Mouse (Mus musculus): Measurements from ENCODE around the gene Pecam1. TPM values are rescaled to one million over a fixed set of nuclear protein-coding genes. Genes with fewer than 3 reads are reported as not detected.

Pecam1 gene
- polyA plus RNA-seq, 1 experiment from 2014 or later, result 69.9 TPM

- H3K9ac ChIP-seq (ENCODE audit: low read length), result no peak overlapping the region
Observed at GRCm38 (mm10) chr11:106767516-106767915, 17.1 kb upstream of the Pecam1 start.

GRCm38 (mm10) chr11:106766611-106767162 lies 16.3 kb upstream of the Pecam1 start:
- Histone ChIP-seq H3K9me3 (ENCODE audit: control insufficient read depth, low read length) (peaks cover 6% of the 10 kb centered on the region; the same call in 1 of the 2 replicates), H3K9ac (ENCODE audit: low read length) (no peak overlapping the region), H3K27me3 (ENCODE audit: control insufficient read depth, insufficient read depth, low read length) (no peaks in the 10 kb centered on the region), H3K4me2 (ENCODE audit: low read length) (no peak overlapping the region), H3K4me3 (ENCODE audit: control insufficient read depth in 1 of 2, insufficient read depth in 1 of 2, low read depth in 1 of 2, low read length in 2 of 2) (no peak overlapping the region), H3K27ac (replicated peaks in 1 of 2; ENCODE audit: control insufficient read depth in 1 of 2, insufficient read depth in 1 of 2, low read depth in 2 of 2, low read length in 2 of 2) (no peak overlapping the region), H3K36me3 (ENCODE audit: control insufficient read depth, insufficient read depth, low read length) (peaks cover 62% of the 10 kb centered on the region), H3K4me1 (ENCODE audit: control insufficient read depth in 2 of 2, insufficient read depth in 2 of 2, low read length in 2 of 2) (peaks cover 15 to 27% of the 10 kb centered on the region in 2 experiments)
- no peak for ATAC-seq (ENCODE audit: insufficient number of reproducible peaks, insufficient read depth, low FRiP score, low read depth)
- 88% methylated on average over 4 of the region's 4 CpGs for WGBS

More at GRCm38 (mm10) chr11:106767516-106767915, 17.1 kb upstream of the Pecam1 start:
- Histone ChIP-seq H3K4me2 (ENCODE audit: low read length) (no peak overlapping the region), H3K27me3 (ENCODE audit: control insufficient read depth, insufficient read depth, low read length) (no peaks in the 10 kb centered on the region), H3K4me3 (ENCODE audit: control insufficient read depth in 1 of 2, insufficient read depth in 1 of 2, low read depth in 1 of 2, low read length in 2 of 2) (no peak overlapping the region), H3K36me3 (ENCODE audit: control insufficient read depth, insufficient read depth, low read length) (peaks cover 70% of the 10 kb centered on the region), H3K9me3 (ENCODE audit: control insufficient read depth, low read length) (peaks cover 6% of the 10 kb centered on the region; the same call in 1 of the 2 replicates), H3K4me1 (ENCODE audit: control insufficient read depth in 2 of 2, insufficient read depth in 2 of 2, low read length in 2 of 2) (peaks cover 10 to 19% of the 10 kb centered on the region in 2 experiments), H3K27ac (replicated peaks in 1 of 2; ENCODE audit: control insufficient read depth in 1 of 2, insufficient read depth in 1 of 2, low read depth in 2 of 2, low read length in 2 of 2) (no peak overlapping the region)
- 91% methylated on average over 4 of the region's 4 CpGs for WGBS
- ATAC-seq (ENCODE audit: insufficient number of reproducible peaks, insufficient read depth, low FRiP score, low read depth), result no peak

DNA sequence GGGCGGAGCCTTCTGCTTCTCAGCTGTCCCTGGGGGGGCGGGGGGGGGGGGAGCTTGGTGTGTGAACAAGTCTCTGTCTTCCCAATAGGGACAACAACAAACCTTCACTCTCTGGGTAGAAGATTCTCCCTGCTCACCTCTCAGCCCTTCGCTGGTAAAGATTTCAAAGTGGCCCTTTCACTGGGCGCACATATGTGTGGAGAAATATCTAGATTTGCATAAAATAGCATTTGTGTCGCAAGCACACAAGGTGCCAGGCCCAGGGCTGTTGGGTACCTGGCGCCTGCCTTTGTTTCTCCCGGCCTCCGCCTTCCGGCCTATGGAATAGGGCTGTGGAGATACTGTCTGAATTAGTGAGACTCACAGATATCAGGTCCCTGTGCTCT lies 12.4 kb upstream of the Pecam1 start:
- no peak for ATAC-seq (ENCODE audit: insufficient number of reproducible peaks, insufficient read depth, low FRiP score, low read depth)
- Histone ChIP-seq H3K4me2 (ENCODE audit: low read length) (0 out of 2 replicates have a peak overlapping the region, but pooled peaks have one; percentile 16), H3K4me1 (ENCODE audit: control insufficient read depth in 2 of 2, insufficient read depth in 2 of 2, low read length in 2 of 2) (peaks cover 22 to 35% of the 10 kb centered on the region in 2 experiments), H3K4me3 (ENCODE audit: control insufficient read depth in 1 of 2, insufficient read depth in 1 of 2, low read depth in 1 of 2, low read length in 2 of 2) (no peak overlapping the region), H3K27me3 (ENCODE audit: control insufficient read depth, insufficient read depth, low read length) (no peaks in the 10 kb centered on the region), H3K27ac (replicated peaks in 1 of 2; ENCODE audit: control insufficient read depth in 1 of 2, insufficient read depth in 1 of 2, low read depth in 2 of 2, low read length in 2 of 2) (peak overlapping the region; percentile 92 to 93), H3K9ac (ENCODE audit: low read length) (peak overlapping the region; percentile 46), H3K9me3 (ENCODE audit: control insufficient read depth, low read length) (peaks cover 4% of the 10 kb centered on the region; the same call in 1 of the 2 replicates), H3K36me3 (ENCODE audit: control insufficient read depth, insufficient read depth, low read length) (peaks cover 28% of the 10 kb centered on the region)
- WGBS, result 56% methylated on average over 9 of the region's 9 CpGs

DNA sequence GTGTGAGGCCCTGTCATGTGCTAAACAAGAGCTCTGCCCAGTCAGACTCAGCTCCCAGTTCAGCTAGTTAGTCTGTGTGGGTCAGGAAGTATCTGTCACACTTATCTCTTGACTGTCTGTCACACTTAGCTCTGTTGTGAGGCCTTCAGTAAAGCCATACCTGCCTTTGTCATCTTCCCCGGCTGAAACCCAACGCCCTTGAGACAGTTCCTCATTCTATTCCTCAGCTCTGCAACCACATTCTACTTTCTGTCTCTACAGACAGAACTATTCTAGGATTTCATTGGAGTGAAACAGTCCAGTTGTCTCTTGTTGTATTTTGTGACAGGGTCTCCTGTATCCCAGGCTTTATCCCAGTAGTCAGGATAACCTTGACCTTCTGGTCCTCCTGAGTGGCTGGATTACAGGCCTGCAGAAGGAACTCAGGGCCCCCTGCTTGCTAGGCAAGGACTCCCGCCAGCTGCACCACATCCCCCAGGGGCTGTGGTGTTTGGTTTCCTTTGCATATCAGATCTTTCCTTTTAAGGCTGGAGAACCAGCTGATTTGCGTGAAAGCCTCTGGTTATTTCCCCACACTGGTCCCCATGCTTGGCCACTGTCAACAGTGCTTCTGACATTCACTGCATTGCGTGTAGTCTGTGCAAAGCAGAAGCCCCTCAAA lies 11.8 kb upstream of the Pecam1 start:
- Histone ChIP-seq H3K9ac (ENCODE audit: low read length) (peak overlapping the region; percentile 46), H3K4me3 (ENCODE audit: control insufficient read depth in 1 of 2, insufficient read depth in 1 of 2, low read depth in 1 of 2, low read length in 2 of 2) (no peak overlapping the region), H3K4me1 (ENCODE audit: control insufficient read depth in 2 of 2, insufficient read depth in 2 of 2, low read length in 2 of 2) (peaks cover 26 to 39% of the 10 kb centered on the region in 2 experiments), H3K4me2 (ENCODE audit: low read length) (0 out of 2 replicates have a peak overlapping the region, but pooled peaks have one; percentile 16), H3K9me3 (ENCODE audit: control insufficient read depth, low read length) (no peaks in the 10 kb centered on the region), H3K27ac (replicated peaks in 1 of 2; ENCODE audit: control insufficient read depth in 1 of 2, insufficient read depth in 1 of 2, low read depth in 2 of 2, low read length in 2 of 2) (peak overlapping the region; percentile 92 to 93), H3K36me3 (ENCODE audit: control insufficient read depth, insufficient read depth, low read length) (peaks cover 23% of the 10 kb centered on the region), H3K27me3 (ENCODE audit: control insufficient read depth, insufficient read depth, low read length) (no peaks in the 10 kb centered on the region)
- peak; percentile 68 for ATAC-seq (ENCODE audit: insufficient number of reproducible peaks, insufficient read depth, low FRiP score, low read depth)
- WGBS, result 6% methylated on average over 5 of the region's 5 CpGs

DNA sequence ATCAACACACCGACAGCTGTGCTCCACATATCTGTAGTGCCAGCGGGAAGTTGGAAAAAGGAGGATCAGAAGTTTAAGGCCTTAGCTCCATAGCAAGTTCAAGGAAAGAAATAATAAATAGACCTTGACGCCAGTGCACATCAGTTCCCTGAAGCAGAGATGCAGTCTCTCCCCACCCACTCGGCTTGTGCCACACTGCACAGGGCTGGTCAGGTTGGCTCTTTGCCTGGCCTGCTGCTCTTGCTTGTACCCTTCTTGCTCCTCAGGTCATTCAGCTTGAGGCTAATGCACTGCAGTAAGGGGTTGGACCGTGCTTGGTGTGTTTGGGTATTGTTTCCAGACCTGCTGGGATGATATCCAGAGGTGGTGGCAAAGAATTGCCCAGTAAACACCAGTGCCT lies 10.1 kb upstream of the Pecam1 start:
- Histone ChIP-seq H3K9me3 (ENCODE audit: control insufficient read depth, low read length) (no peaks in the 10 kb centered on the region), H3K36me3 (ENCODE audit: control insufficient read depth, insufficient read depth, low read length) (peaks cover 7% of the 10 kb centered on the region; the same call in 1 of the 2 replicates), H3K27ac (replicated peaks in 1 of 2; ENCODE audit: control insufficient read depth in 1 of 2, insufficient read depth in 1 of 2, low read depth in 2 of 2, low read length in 2 of 2) (no peak overlapping the region), H3K9ac (ENCODE audit: low read length) (no peak overlapping the region), H3K27me3 (ENCODE audit: control insufficient read depth, insufficient read depth, low read length) (no peaks in the 10 kb centered on the region), H3K4me1 (ENCODE audit: control insufficient read depth in 2 of 2, insufficient read depth in 2 of 2, low read length in 2 of 2) (peaks cover 26 to 39% of the 10 kb centered on the region in 2 experiments), H3K4me3 (ENCODE audit: control insufficient read depth in 1 of 2, insufficient read depth in 1 of 2, low read depth in 1 of 2, low read length in 2 of 2) (no peak overlapping the region), H3K4me2 (ENCODE audit: low read length) (no peak overlapping the region)
- WGBS, result 84% methylated on average over 5 of the region's 5 CpGs
- no peak for ATAC-seq (ENCODE audit: insufficient number of reproducible peaks, insufficient read depth, low FRiP score, low read depth)

GRCm38 (mm10) chr11:106759028-106759427 lies 8.6 kb upstream of the Pecam1 start:
- H3K27ac ChIP-seq (replicated peaks in 1 of 2; ENCODE audit: control insufficient read depth in 1 of 2, insufficient read depth in 1 of 2, low read depth in 2 of 2, low read length in 2 of 2), result no peak overlapping the region
- H3K27me3 ChIP-seq (ENCODE audit: control insufficient read depth, insufficient read depth, low read length), result no peaks in the 10 kb centered on the region
- no peak overlapping the region for H3K9ac ChIP-seq (ENCODE audit: low read length)
- no peak overlapping the region for H3K4me2 ChIP-seq (ENCODE audit: low read length)
- ATAC-seq (ENCODE audit: insufficient number of reproducible peaks, insufficient read depth, low FRiP score, low read depth), result no peak
- 91% methylated on average over 3 of the region's 3 CpGs for whole genome bisulfite sequencing
- H3K9me3 ChIP-seq (ENCODE audit: control insufficient read depth, low read length), result no peaks in the 10 kb centered on the region
- H3K4me1 ChIP-seq (ENCODE audit: control insufficient read depth in 2 of 2, insufficient read depth in 2 of 2, low read length in 2 of 2), result peaks cover 23 to 29% of the 10 kb centered on the region in 2 experiments
- no peaks in the 10 kb centered on the region for H3K36me3 ChIP-seq (ENCODE audit: control insufficient read depth, insufficient read depth, low read length)
- no peak overlapping the region for H3K4me3 ChIP-seq (ENCODE audit: control insufficient read depth in 1 of 2, insufficient read depth in 1 of 2, low read depth in 1 of 2, low read length in 2 of 2)

DNA sequence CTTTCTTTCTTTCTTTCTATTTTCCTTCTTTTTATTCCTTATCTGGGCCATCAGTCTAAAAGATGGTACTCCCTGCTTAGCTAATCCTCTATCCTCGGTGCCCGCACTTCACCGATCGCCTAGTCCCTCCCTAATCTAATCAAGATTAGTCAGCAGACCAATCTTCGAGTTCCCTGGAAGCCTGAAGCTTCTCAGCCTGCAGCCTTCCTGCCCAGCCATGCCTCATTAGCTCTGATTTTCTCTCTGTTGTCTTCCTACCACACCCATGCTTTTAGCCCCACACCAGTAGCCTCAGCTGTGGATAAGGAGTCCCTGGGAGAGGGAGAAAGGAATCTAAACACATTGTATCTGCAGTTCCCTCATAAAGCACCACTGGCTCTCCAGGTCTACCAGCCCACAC lies 5.2 kb upstream of the Pecam1 start:
- no peak for ATAC-seq (ENCODE audit: insufficient number of reproducible peaks, insufficient read depth, low FRiP score, low read depth)
- H3K4me3 ChIP-seq (ENCODE audit: control insufficient read depth in 1 of 2, insufficient read depth in 1 of 2, low read depth in 1 of 2, low read length in 2 of 2), result no peak overlapping the region
- no peaks in the 10 kb centered on the region for H3K27me3 ChIP-seq (ENCODE audit: control insufficient read depth, insufficient read depth, low read length)
- H3K9ac ChIP-seq (ENCODE audit: low read length), result no peak overlapping the region
- H3K4me1 ChIP-seq (ENCODE audit: control insufficient read depth in 2 of 2, insufficient read depth in 2 of 2, low read length in 2 of 2), result peaks cover 5% of the 10 kb centered on the region in 2 experiments; a peak in 3 of 4 replicates
- H3K9me3 ChIP-seq (ENCODE audit: control insufficient read depth, low read length), result no peaks in the 10 kb centered on the region
- 29% methylated on average over 5 of the region's 5 CpGs for WGBS
- no peaks in the 10 kb centered on the region for H3K36me3 ChIP-seq (ENCODE audit: control insufficient read depth, insufficient read depth, low read length)
- H3K27ac ChIP-seq (replicated peaks in 1 of 2; ENCODE audit: control insufficient read depth in 1 of 2, insufficient read depth in 1 of 2, low read depth in 2 of 2, low read length in 2 of 2), result no peak overlapping the region
- H3K4me2 ChIP-seq (ENCODE audit: low read length), result no peak overlapping the region

Data from heart, embryonic 14.5 days (tissue).